Mouse (Mus musculus) brain, adult 10 weeks (tissue): Measurements from ENCODE around the gene Ptgdr2. TPM values are rescaled to one million over a fixed set of nuclear protein-coding genes. Genes with fewer than 3 reads are reported as not detected.

Experiments
- polyA plus RNA-seq: library from polyadenylated mRNA; stranded (reverse); fragments of 350-450 nt; fragmentation: Illumina TruSeq; extraction: RNeasy Lipid Tissue Mini Kit (QIAGEN cat#74804); gene quantifications from one replicate; pipeline ENCODE4 v1.2.3, GENCODE M21; 2015; ENCODE audit warnings: low read depth, low replicate concordance

Gene Ptgdr2
- not detected for polyA plus RNA-seq

GRCm38 (mm10) chr19:10937110-10937563 is at the start of gene Ptgdr2:
Ptgdr2 (plus strand) TSS chr19:10937160.

DNA sequence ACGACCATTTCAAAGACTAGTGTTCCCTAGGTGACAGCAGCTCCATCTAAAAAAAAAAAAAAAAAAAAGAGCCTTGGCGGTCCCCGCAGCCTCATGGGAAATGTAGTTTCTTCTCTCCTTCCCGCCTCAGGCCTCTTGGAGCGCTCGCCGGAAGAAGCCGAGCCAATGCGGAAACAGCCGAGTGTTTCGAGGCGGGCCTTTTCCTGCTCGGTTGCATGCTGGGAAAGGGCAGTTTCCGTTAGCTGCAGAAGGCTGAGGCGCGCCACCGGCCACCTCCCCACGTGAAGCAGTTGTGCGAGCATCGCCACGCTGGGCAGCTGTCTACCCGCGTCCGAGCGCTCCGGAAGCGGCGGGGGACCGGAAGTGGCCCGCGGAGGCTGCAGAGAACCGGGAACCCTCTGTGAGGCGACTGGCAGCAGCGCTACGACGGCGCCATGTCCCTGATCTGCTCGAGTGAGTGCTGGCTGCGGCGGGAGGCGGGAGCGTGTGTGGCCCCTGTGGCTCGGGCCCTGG is 41.9 kb upstream of the Ptgdr2 start, which contains the start of gene Prpf19:
Prpf19 (plus strand) TSS at position 216 of the 513 bp plus-strand sequence.

GRCm38 (mm10) chr19:10920532-10920931 is 16.4 kb upstream of the Ptgdr2 start, which contains the start of gene Zp1:
Zp1 (minus strand) TSS chr19:10920632.

DNA sequence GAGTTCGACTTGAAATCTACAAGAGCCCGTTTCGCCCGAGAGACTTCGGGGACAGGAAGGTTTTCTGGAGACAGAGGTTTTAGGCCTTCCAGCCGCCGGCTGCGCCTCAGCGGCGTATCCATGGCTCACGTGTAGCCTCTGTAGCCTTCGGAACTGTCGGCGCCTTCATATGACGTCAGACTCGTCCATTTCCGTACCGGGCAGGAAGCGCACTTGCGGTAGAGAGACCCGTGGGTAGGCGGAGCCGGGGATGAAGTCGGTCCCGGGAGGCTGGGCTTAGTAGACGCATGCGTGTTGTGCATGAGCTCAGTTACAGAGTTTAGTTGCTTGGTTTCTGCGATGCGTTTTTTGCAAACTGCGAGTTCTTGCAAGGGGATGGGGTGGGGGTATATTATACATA is 12.2 kb downstream of the Ptgdr2 start, which contains the start of gene Ccdc86:
Ccdc86 (minus strand) TSS at position 155 of the 400 bp plus-strand sequence.

DNA sequence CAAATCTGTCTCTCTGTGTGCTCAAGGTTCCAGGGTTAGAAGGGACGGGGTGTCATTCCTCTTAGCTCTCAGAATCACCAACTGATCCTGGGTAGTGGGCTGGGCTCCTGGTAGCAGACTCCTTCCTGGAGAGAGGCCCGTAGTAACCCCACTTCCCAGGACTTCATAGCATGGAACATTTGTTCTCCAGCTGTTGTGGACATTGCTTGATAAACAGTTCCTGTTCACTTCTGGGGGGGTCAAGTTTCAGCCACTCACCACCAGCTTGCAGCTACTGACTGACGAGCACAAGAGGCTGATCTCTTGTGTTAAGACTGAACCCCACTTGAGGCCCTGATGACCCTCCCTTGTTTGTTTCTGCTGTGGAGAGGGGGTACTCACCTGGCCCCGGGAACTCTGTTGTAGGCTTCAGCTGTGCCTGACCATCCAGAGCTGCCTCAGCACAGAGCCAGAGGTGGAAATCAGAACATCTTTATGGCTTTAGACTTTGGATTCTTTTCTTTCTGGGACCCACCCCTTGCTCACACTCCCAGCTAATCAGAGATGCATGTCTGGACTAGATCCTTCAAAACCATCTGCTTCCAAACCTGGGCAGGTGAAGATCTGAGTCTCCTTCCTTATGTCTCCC is 37.4 kb downstream of the Ptgdr2 start, which contains the start of gene Ms4a10:
Ms4a10 (minus strand) TSS at position 433 of the 628 bp plus-strand sequence.

Other genes with a start within 250 kb of the Ptgdr2 start
- 20.6 TPM for gene Vps37c, start 248.4 kb upstream of the Ptgdr2 start, polyA plus RNA-seq
- 0.19 TPM for gene Cd5, start 198.2 kb upstream of the Ptgdr2 start, polyA plus RNA-seq
- 3.3 TPM for gene Cd6, start 107.1 kb upstream of the Ptgdr2 start, polyA plus RNA-seq
- 1.3 TPM for gene Slc15a3, start 97.4 kb upstream of the Ptgdr2 start, polyA plus RNA-seq
- gene Tmem132a, start 67.2 kb upstream of the Ptgdr2 start, polyA plus RNA-seq = 126 TPM
- gene Tmem109, start 55.2 kb upstream of the Ptgdr2 start, polyA plus RNA-seq = 42.7 TPM
- 231 TPM for gene Prpf19, start 41.9 kb upstream of the Ptgdr2 start, polyA plus RNA-seq
- gene Zp1, start 16.5 kb upstream of the Ptgdr2 start, polyA plus RNA-seq = not detected
- gene Ccdc86, start 12.1 kb downstream of the Ptgdr2 start, polyA plus RNA-seq = 6.3 TPM
- gene Ms4a10, start 37.5 kb downstream of the Ptgdr2 start, polyA plus RNA-seq = not detected
- not detected for gene Ms4a15, start 56.1 kb downstream of the Ptgdr2 start, polyA plus RNA-seq
- not detected for gene Ms4a18, start 80.9 kb downstream of the Ptgdr2 start, polyA plus RNA-seq
- not detected for gene Ms4a8a, start 143.9 kb downstream of the Ptgdr2 start, polyA plus RNA-seq
- gene 1700017D01Rik, start 193.7 kb downstream of the Ptgdr2 start, polyA plus RNA-seq = not detected
- gene 1700025F22Rik, start 228.2 kb downstream of the Ptgdr2 start, polyA plus RNA-seq = not detected